Mouse (Mus musculus) frontal cortex, postnatal 10 days (tissue): ENCODE results near the gene Anapc15-ps.

Source experiments
- DNase-seq, 2 experiments: peaks; one replicate each; pipeline ENCODE4 v3.0.0; 2022; ENCODE audit warnings: low spot score in 2 of 2, mixed read lengths in 1 of 2

Gene Anapc15-ps

DNA sequence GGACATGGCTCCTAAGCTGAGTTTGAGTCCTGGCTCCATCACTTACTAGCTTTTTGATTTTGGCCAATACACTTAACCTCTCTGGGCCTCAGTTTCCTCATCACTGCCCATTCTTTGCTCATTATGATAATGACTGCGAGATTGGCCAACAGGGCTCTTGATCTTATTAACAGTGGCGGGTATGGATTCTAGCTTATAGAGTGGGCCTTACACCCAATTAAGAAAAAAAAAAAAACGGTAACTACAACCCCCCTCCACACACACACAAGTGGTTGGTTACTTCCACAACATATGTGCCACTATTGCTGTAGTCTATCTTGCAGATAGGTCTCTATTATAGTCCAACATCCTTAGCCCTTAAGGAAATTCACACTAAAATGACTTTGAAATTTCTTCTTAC lies at the start of gene Anapc15-ps:
Anapc15-ps (minus strand) TSS at position 101 of the 400 bp plus-strand sequence.
- DNase-seq = no peak

DNA sequence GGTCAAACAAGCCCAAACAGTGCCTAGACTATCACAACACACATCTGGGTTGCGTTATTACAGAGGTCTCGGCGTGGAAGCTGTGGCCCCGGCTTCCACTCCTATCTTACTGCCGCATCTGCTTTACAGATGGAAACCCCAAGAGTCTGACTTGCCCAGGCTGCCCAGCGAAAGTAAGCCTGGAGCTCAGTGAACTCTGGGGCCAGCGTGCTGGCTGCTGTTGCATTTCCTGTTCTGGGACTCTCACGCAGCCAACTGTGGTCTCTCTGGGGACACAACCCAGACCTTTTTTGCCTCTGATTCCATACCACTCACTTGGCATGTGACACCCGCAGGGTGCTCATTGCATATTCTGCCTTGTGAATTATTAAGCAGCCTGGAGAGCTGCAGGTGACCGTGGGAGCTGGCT lies 49.0 kb upstream of the Anapc15-ps start:
- no peak for DNase-seq

DNA sequence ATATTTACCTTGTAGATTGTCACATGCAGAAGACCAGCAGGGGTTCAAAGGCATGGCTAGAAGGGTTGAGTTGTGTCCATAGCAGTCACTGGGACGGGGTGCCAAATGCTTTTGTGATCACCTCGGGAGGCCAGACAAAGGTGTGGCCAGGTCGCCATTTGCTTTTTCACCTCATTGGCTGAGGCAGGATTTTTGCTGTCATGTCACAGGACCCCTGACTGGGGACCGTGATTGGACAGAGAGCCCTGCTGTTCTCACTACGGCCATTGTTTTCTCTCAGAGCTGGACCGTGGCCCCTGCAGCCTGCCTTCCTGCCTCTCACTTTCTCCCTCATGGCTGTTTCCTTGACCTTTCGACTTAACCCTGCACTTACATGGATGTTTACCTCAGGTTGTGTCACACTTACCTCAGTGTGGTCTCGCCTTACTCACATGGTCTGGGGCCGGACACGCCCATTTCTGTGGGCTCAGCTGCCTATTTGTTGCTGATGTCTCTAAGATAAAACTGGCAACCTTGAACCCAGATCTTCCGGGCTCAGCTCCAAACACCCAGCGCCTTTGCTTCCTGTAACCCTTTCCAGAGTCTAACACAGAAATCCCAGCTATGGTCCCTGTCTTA lies 47.0 kb upstream of the Anapc15-ps start:
- no peak for DNase-seq

DNA sequence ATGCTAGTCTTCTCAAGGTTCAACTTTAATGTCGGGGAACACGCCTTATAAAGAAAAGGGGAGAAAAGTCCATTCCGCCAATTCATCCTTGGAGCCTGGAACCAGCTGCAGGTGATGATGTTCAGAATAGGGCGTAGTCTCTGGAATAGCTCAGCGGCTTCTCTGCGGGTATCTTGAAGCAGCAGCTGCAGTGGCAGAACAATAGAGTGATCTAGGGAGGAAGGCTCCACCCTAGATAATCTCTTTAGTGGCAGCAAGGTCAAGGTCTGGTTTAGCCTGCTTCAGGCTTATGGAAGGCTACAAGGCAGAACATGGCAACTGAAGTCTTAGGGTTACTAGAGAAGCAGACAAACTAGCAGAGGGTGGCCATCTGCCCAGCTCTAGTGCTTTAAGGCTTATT lies 46.2 kb upstream of the Anapc15-ps start:
- no peak for DNase-seq

DNA sequence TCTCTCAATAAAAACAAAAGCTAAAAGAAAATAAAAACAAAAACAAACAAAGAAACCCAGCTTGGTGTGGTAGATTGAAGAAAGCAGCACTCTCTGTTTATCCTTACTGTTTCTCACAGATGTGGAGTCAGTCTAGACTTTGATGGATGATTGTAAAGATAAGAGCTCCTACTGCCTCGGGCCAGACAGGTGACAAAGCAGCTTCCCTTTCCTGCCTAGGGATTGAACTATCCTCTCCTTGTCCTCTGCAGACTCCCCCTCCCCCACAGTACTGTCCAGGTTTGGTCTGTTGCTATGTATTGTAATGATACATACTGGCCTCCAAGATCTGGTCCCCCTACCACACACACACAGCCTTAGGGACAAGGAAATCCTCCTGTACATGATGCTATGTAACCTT lies 45.5 kb upstream of the Anapc15-ps start:
- no peak for DNase-seq

DNA sequence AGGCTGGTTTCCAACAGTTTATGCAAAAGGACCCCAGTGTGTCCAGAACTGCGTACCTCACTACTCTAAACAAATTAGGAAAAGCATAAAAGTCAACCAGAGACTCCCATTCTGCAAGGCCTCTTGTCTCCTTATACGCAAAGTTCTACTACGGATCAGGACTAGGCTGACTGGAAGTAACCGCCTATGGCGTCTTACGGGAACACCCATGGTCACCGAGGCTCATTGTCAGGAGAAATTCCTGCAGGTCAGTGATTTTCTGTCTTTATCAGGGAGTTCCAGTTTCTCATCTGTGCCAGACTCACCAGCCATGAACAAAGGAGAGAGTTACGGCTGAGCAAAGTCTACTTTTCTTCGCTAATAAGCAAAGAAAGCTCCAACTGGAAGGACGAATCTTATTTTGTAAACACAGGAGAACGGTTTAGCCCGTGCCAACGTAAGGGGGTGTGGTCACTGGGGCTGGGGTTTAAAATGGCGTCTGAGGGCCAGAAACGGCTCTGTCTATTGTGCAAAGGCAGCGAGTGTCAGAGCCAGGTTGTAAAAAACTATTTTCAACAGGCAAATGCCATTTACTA lies 43.9 kb upstream of the Anapc15-ps start:
- no peak for DNase-seq

DNA sequence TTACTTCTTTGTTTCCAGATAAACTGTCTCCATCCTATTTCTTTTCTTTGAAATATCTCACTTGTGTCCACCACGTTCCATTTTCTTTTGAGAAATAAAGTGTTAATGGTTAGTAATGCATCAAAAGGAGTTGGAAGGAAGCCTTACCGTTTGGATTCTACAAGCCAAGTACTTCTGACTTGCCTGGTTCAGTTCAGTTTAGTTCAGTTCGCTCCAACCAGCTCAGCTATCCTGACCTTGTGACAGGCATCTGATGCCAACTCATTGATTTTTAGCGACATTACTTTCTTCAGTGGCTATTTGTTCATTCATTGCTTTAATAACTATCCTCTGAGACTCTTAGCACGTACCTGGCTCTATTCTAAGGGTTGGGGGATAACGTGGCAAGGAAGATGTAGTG lies 42.4 kb upstream of the Anapc15-ps start:
- no peak for DNase-seq

DNA sequence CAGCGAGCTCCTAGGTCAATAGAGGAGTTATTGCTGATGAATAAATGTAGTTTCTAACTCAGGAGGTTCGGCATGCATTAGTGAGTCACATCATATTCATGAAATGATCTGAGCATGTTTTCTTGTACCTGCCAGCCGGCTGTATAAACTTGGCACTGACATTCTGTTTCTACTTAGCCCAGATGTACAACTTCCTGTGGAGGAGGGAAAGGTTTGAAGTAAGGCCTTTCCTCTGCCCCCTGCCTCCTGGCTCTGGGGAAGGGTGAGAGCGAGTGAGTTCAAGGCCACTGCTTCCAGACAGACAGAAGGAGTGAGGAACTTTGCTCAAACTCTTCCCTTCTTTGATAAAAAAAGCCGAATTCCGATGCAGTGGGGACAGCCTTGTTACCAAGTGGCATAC lies 39.0 kb upstream of the Anapc15-ps start:
- DNase-seq = no peak

DNA sequence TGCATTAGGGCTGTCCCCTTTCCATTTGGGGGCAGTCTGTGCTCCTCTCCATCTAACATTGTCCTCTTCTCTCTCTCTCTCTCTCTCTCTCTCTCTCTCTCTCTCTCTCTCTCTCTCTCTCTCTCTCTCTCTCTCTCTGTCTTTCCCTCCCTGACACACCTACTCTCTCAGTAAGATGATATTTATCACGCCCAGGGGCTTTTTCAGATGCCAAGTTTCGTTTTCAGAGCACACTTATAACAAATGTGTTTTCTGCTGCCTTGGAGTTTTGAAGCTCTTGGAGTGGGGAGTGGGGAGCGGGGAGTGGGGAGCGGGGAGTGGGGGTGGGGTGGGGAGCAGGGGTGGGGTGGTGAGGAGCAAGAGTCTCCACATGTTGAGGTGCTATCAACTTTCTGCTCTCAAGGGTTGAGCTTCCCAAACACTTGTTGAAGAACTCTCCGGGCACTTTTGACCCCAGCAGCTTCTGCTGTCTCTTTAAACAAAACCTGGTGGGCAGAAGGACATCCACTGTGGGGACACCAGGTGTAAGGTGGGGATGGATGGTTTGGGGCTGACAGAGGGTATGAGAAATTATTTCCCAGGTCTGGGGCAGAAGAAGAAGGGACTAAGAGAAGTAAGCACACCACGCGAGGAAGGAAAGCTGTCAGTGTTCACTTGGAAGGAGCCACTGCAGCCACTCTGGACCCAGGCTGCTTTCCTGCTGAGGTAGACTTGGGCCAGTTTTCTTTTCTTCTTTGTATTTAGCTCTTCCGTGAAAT lies 36.8 kb upstream of the Anapc15-ps start:
- no peak for DNase-seq

DNA sequence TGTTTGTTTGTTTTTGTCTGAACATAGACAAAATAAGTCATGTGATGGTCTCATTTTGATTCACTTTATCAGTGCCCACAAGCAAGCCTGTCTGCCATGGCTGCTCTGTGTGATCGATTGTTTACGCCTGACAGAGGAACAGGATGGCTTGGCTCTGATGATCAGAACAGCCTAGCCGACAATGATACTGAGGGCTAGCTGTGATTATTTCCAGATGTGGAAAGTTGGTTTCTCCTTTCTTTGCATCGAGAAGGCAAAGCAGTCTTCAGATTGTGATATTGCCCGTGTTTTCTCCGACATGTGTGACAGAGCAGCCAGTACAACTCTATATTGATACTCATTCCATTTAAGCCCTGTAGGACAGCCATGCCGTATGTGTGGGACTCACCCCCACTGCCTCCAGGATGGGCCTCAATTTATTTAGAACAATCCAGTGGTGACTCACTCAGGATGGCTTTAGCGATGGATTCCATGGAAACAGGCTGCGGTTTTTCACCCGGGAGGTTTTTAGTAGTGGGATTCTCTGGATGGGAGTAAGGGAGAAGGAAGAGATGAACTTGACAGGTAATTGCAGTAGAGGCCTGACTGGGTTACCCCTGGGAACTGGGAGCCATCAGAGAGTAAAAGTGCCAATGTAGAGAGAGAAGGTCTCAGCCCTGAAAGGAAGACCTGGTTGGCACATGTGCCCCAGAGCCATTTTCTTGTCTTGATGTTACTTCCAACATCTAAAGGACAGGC lies 36.1 kb upstream of the Anapc15-ps start:
- no peak for DNase-seq

DNA sequence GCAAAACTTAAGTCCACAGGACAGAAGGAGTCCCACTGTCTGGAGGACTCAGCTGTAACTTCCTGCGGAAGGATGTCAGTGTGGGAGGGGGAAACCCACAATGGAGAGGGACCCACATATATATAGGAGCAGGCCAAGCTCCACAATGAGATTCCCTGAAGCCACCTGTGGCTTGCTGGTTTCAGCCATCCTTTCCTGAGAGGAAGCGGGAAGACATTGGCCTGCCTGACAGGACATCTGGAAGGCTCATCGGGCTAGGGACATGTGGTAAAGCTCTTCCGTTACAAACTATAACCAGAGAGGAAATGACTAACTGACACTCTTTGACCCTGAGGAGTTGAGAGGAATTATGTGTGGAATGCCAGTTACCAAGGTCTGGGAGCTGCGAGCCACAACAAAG lies 34.8 kb upstream of the Anapc15-ps start:
- DNase-seq = no peak

DNA sequence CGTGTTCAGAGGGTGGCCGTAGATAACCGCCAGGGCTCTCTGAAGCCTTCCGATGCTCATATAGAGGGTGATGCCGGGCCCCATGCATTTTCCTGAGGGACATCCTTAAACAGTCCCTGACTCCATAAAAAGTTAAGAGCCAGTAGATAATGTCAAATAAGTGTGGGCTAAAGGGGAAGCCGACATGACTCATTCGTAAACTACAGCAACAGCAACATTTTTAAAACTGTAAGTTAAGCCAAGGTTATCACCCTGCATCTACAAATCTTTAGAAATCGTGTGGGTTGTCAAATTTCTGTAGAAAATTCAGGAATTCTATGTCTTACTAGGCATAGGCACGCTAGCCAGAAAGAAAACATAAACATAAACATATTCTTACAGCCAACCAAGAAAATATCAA lies 33.6 kb upstream of the Anapc15-ps start:
- DNase-seq = no peak

DNA sequence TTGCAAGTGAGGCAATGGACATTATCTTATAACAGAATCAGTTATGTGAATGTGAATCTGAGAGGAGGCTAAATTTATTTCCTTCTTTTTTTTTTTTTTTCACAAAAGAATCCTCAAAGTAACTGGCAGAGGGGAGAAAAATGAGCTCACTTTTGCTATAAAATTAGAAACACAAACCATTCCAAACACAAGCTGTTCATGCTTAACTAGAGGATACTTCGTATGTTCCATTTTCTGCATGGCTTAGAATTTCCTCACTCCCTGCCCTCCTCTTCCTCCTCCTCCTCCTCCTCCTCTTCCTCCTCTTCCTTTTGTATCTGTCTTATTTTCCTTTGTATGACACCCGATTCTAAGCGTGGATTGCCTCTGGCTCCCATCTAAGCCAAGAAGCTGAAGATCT lies 32.5 kb upstream of the Anapc15-ps start:
- no peak for DNase-seq

DNA sequence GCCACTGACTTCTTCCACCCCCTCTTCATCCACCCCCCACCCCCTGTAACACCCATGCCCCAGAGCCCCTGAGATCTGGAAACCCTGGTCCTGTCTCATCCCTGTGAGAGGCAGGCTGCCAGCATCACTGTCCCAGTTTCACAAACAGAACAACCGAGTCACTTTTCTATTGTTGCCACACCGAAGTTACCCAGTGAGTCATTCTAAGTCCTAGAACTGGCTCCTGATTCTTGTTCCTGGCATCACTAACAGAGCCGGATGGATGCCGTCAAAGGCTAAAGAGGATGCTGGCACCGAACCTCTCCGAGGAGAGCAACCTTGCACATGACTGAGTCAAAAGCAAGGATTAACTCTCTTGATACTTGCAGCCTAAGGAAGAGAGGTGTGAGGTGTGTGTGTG lies 31.6 kb upstream of the Anapc15-ps start:
- DNase-seq = no peak

DNA sequence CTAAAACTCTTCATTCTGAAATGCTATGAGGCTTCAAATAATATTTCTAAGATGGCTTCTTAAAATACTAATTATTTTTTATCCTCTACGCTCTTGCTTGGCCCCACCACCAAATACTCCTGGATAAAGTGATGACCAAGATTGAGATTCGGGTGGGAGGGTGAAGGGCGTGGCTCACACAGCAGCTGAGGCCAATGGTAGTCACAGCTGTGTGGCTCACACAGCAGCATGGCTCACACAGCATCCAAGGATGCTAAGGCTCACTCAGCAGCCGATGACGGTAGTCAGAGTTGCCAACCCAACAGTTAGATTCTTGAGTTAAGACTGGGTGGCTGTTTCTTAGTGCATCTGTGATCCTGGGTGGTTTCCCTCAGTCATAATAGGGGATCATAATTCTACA lies 30.5 kb upstream of the Anapc15-ps start:
- DNase-seq = no peak

DNA sequence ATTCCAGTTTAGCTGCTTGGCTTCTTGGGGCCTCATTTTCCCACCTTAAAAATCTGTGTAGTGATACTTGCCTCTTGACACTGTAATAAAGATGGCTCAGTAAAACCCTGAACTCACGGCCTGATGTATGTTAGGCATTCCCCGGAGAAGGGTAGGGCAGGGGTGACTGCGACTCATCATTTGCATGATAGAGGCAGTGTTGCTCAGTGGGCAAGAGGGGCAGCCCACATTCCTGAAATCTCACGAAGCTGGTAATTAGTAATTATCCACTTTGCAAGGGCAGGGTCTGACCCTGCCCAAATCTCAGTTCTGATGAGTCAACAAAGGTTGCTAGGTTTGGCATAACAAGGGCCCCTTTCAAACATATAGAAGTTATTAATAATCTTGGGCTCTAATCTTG lies 27.2 kb upstream of the Anapc15-ps start:
- no peak for DNase-seq

DNA sequence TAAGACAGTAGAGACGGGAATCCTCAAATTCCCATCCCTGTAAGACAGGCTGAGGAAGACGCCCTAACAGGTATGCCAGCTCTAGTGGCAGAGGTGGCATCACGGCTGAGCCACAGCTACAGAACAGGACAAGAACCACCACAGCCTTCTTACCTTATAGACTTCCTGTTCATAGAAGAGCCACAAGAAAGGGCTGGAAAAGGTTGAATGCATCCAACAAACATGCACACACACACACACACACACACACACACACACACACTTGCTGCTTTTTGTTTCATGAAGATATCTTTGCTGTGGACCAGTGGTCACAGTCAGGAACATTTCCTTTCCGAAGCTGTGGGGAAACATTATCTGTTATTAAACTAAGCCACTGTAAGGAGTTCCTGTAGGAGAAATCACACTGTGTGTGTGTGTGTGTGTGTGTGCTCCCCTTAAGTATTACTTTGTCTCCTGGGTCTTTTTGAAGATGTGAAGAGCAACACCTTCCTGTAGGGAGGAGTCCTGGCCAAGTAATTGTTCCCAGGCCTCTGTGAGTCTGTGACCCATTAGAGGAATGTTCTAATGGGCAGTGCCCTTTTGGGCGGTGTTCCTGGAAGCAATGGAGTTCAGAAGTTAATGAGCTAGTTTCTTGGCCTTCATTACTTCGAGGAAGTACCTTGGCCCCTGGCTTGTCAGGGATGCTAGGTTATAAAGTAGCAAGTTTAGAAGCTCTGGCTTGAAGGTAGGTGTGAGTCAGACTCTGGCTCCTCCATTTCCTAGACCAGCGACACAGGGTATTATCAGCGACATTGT lies 25.9 kb upstream of the Anapc15-ps start:
- no peak for DNase-seq

DNA sequence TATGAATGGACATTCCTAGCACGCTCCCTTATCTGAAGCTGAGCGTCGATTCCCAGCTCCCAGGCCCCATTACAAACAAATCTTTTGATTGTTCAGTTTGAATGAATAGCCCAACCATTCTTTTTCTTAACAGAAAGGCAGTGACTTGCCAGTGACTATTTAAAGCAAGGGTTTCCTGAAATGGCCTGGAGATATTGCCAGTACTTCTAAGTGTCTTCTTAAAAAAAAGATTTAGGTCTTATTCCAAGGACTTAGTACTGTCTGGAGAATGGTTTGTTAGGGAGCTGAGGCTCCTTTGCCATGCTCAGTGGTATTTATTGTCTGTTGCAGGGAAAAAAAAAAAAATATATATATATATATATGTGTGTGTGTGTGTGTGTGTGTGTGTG lies 23.0 kb upstream of the Anapc15-ps start:
- DNase-seq = no peak

DNA sequence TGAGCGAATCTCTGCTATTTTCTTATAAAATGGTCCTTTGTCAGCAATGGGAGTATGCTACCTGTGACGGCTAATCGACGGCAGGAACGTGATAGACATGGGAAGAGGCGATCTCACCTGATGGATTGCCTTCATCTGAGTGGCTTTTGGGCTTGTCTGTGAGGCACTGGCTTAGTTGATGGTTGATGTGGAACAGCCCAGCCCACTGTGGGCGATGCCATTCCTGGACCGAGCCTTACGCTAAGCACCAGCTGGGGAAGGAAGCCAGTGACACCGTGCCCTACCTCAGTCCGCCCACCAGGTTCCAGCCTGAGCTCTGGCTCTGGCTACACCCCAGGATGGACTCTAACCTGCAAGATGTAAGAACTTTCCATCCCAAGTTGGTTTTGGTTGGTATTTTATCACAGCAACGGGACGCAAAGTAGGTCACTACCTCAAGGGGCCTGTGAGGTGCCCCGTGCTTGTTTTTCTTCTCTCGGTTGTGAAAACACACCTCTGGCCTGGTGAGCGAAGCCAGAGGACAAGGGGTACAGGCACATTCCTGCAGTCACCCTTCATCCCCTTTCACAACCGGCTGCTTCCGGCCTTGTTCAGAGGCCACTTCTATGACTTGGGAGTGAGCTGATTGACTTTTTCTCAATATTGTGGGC lies 22.5 kb upstream of the Anapc15-ps start:
- DNase-seq = no peak

DNA sequence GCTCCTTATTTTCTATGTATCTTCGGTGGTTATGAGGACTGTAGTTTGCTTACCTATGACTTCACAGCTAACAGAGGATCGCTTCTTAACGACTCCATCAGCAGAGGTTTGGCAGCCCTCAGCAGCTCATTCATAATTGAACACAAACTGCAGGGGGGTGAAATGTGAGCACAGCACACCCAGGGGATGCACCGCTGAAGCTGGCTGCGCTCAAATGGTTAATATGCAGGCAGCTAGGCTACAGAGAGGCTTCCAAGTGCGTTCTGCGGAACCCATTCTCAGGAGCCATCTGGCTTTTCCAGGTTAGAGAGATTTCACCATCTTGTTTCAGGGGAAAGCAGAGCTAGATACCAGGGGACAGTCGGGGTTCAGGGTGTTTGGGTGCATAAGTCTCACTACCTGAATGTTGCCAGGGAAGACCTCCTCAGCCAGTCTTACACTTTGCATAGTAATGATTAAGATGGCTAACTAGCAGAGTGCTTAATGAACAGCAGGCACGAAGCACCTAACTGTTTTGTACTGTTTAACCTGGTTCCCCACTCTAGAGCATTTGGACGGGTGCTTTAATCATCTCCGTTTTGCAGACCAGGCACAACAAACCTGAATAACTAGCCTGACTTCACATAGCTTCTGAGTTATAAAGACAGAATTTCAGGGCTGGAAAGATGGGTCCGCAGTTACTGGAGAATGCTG lies 21.5 kb upstream of the Anapc15-ps start:
- no peak for DNase-seq

DNA sequence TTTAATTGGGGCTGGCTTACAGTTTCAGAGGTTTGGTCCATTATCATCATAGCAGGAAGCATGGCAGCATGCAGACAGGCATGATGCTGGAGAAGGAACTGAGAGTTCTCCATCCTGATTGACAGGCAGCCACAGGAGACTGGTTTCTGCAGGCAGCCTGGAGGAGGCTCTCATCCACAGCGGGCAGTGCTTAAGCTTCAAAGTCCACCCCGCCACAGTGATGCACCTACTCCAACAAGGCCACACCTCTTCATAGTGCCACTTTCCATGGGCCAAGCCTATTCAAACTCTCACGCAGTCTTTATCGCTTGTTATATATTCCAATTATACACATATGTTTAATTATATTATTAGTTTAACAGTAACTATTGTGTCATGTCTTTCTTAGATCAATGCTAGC lies 18.1 kb upstream of the Anapc15-ps start:
- DNase-seq = no peak
